Mouse (Mus musculus): Measurements from ENCODE around the gene 2610001J05Rik. TPM values are rescaled to one million over a fixed set of nuclear protein-coding genes. Genes with fewer than 3 reads are reported as not detected.
"Not testable (repeated sequence)": the region's sequence is repeated elsewhere in the genome, so short reads cannot be mapped to it uniquely, and the experiment has no call there.

2610001J05Rik gene
- 10 to 100 TPM; 30.0 to 33.2 TPM for total RNA-seq (2021)
- long read RNA-seq, experiment 1, transcript 2610001J05Rik-203 (1 exons, 1,606 nt) = major isoform, 13 of 16 reads
- long read RNA-seq, experiment 1, partial matches to known transcripts = 0 of 16 reads
- long read RNA-seq, experiment 1, other reads (novel, unspliced or antisense) = 0 of 16 reads
- long read RNA-seq, experiment 2, transcript 2610001J05Rik-203 (1 exons, 1,606 nt) = major isoform, 6 of 12 reads
- long read RNA-seq, experiment 2, transcript 2610001J05Rik-201 (3 exons, 3,177 nt) = minor isoform, 5 of 12 reads
- long read RNA-seq, experiment 2, partial matches to known transcripts = 0 of 12 reads
- long read RNA-seq, experiment 2, other reads (novel, unspliced or antisense) = 0 of 12 reads

GRCm38 (mm10) chr6:13870919-13871624 is at the start of gene 2610001J05Rik:
Gene 2610001J05Rik (minus strand): TSS chr6:13871518.
- DNase-seq = peak; percentile 82

GRCm38 (mm10) chr6:13909762-13910537 is 38.6 kb upstream of the 2610001J05Rik start:
- no peak for DNase-seq

GRCm38 (mm10) chr6:13902941-13903627 is 31.8 kb upstream of the 2610001J05Rik start:
- no peak for DNase-seq

- no peak for DNase-seq
Observed at GRCm38 (mm10) chr6:13884877-13885592, 13.7 kb upstream of the 2610001J05Rik start.

- no peak for DNase-seq
Observed at GRCm38 (mm10) chr6:13882919-13883318, 11.6 kb upstream of the 2610001J05Rik start.

GRCm38 (mm10) chr6:13873959-13874358 is 2.6 kb upstream of the 2610001J05Rik start:
- DNase-seq = no peak

GRCm38 (mm10) chr6:13872076-13872475 is 758 bp upstream of the 2610001J05Rik start:
- no peak for DNase-seq

GRCm38 (mm10) chr6:13871625-13871958 is 274 bp upstream of the 2610001J05Rik start:
- DNase-seq = no peak

- DNase-seq = no peak
Observed at GRCm38 (mm10) chr6:13870289-13870741, 1.0 kb downstream of the 2610001J05Rik start.

GRCm38 (mm10) chr6:13860596-13860995 is 10.7 kb downstream of the 2610001J05Rik start:
- DNase-seq = no peak

GRCm38 (mm10) chr6:13859877-13860585 is 11.3 kb downstream of the 2610001J05Rik start:
- no peak for DNase-seq

GRCm38 (mm10) chr6:13854230-13854629 is 17.1 kb downstream of the 2610001J05Rik start:
- no peak for DNase-seq

- no peak for DNase-seq
Observed at GRCm38 (mm10) chr6:13853244-13853643, 18.1 kb downstream of the 2610001J05Rik start.

- not testable (repeated sequence) for DNase-seq
Observed at GRCm38 (mm10) chr6:13846031-13846430, 25.3 kb downstream of the 2610001J05Rik start.

GRCm38 (mm10) chr6:13839345-13840054 is 31.8 kb downstream of the 2610001J05Rik start, which contains the start of gene Gpr85:
Gene Gpr85 (minus strand): TSS chr6:13839942.
- DNase-seq = no peak

GRCm38 (mm10) chr6:13838677-13839344 is 32.5 kb downstream of the 2610001J05Rik start:
- DNase-seq = peak; percentile 61

- no peak for DNase-seq
Observed at GRCm38 (mm10) chr6:13837916-13838676, 33.2 kb downstream of the 2610001J05Rik start.

GRCm38 (mm10) chr6:13836967-13837570 is 34.2 kb downstream of the 2610001J05Rik start:
- DNase-seq = no peak

All from gastrocnemius, postnatal 10 days (tissue).